Mouse (Mus musculus) embryonic facial prominence, embryonic 14.5 days (tissue): ENCODE measurements around the gene Zc2hc1b. TPM values are rescaled to one million over a fixed set of nuclear protein-coding genes. Genes with fewer than 3 reads are reported as not detected.

Experiments
- ATAC-seq: fragments of 200-750 bp; cut with Nextera tagmentation; 2 replicates; pipeline ENCODE4 v1.8.0; 2017; ENCODE audit warnings: low read depth, moderate number of reproducible peaks, moderate TSS enrichment
- DNase-seq: peaks from one replicate; pipeline ENCODE4 v3.0.0-alpha.2; 2015; ENCODE audit warnings: low spot score
- H3K27ac ChIP-seq: fragments of 300-500 bp; sonication (generic); replicated peaks from 2 replicates; pipeline ENCODE4 v1.5.1; 2014; ENCODE audit warnings: low read depth, mild to moderate bottlenecking, low read length, moderate library complexity
- H3K27me3 ChIP-seq: fragments of 300-500 bp; sonication (generic); replicated peaks from 2 replicates; pipeline ENCODE4 v1.6.1; 2014; ENCODE audit warnings: low read length; ENCODE audit not compliant: control insufficient read depth, insufficient read depth
- H3K36me3 ChIP-seq: fragments of 300-500 bp; sonication (generic); 2 replicates; pipeline ENCODE4 v1.6.1; 2014; ENCODE audit warnings: low read length, mixed read lengths; ENCODE audit not compliant: control insufficient read depth, insufficient read depth
- H3K4me1 ChIP-seq: fragments of 300-500 bp; sonication (generic); 2 replicates; pipeline ENCODE4 v1.6.1; 2014; ENCODE audit warnings: antibody characterized with exemption, low read length; ENCODE audit not compliant: control insufficient read depth, insufficient read depth
- H3K4me2 ChIP-seq: fragments of 300-500 bp; sonication (generic); 2 replicates; pipeline ENCODE4 v1.6.1; 2014; ENCODE audit warnings: low read depth, mild to moderate bottlenecking, low read length, moderate library complexity, mixed read lengths
- H3K4me3 ChIP-seq: fragments of 300-500 bp; sonication (generic); 2 replicates; pipeline ENCODE4 v1.5.1; 2014; ENCODE audit warnings: low read depth, mild to moderate bottlenecking, low read length
- H3K9ac ChIP-seq: fragments of 300-500 bp; sonication (generic); 2 replicates; pipeline ENCODE4 v1.6.1; 2014; ENCODE audit warnings: low read depth, mild to moderate bottlenecking, low read length, moderate library complexity, mixed read lengths
- H3K9me3 ChIP-seq: fragments of 300-500 bp; sonication (generic); 2 replicates; pipeline ENCODE4 v1.6.1; 2016; ENCODE audit warnings: low read length; ENCODE audit not compliant: control insufficient read depth
- WGBS: fragments of 180-500 bp; shearing (Covaris S2); extraction: QIAGEN DNeasy Blood & Tissue Kit; methylation state at CpG from one replicate; pipeline ENCODE4 v1.1.7; 2014; 5-methylcytosine and 5-hydroxymethylcytosine counted together
- polyA plus RNA-seq: library from polyadenylated mRNA; unstranded; fragments of >200 nt; fragmentation: Nextera tagmentation; extraction: Ambion mirVana; gene quantifications from 2 replicates; pipeline ENCODE4 v1.2.1, GENCODE M21; 2014

Gene Zc2hc1b
- not detected in 2 replicates for polyA plus RNA-seq

- Histone ChIP-seq H3K9me3 (no peaks in the 10 kb centered on the region), H3K27me3 (no peaks in the 10 kb centered on the region), H3K9ac (no peak within 1 kb of the TSS), H3K4me3 (no peak within 1 kb of the TSS), H3K36me3 (peaks cover 68% of the 10 kb centered on the region), H3K4me2 (no peak within 1 kb of the TSS), H3K4me1 (no peaks in the 10 kb centered on the region), H3K27ac (peak within 1 kb of the TSS; percentile 61)
- WGBS = 53% methylated on average over 7 of the region's 7 CpGs
- DNase-seq (peak; percentile 84), ATAC-seq (peak; percentile 56; the same call in 1 of the 2 replicates)
Observed at GRCm38 (mm10) chr10:13177973-13178624, at the start of gene Zc2hc1b. TSS of gene Zc2hc1b (minus strand) at chr10:13178023.

GRCm38 (mm10) chr10:13225377-13226063 is 47.7 kb upstream of the Zc2hc1b start:
- Histone ChIP-seq H3K36me3 (peaks cover 28% of the 10 kb centered on the region), H3K27ac (peak overlapping the region; percentile 83), H3K9me3 (no peaks in the 10 kb centered on the region), H3K4me3 (no peak overlapping the region), H3K9ac (no peak overlapping the region), H3K27me3 (no peaks in the 10 kb centered on the region), H3K4me1 (no peaks in the 10 kb centered on the region), H3K4me2 (no peak overlapping the region)
- peak; percentile 50 for ATAC-seq
- 71% methylated on average over 7 of the region's 7 CpGs for whole genome bisulfite sequencing
- peak; percentile 61 for DNase-seq

- H3K36me3 ChIP-seq = peaks cover 12% of the 10 kb centered on the region; the same call in 1 of the 2 replicates
- no peak overlapping the region for H3K9ac ChIP-seq
- H3K27me3 ChIP-seq = no peaks in the 10 kb centered on the region
- no peak for DNase-seq
- 85% methylated on average over 3 of the region's 3 CpGs for WGBS
- no peak overlapping the region for H3K4me2 ChIP-seq
- H3K9me3 ChIP-seq = no peaks in the 10 kb centered on the region
- H3K4me3 ChIP-seq = no peak overlapping the region
- no peak for ATAC-seq
- H3K27ac ChIP-seq = no peak overlapping the region
- H3K4me1 ChIP-seq = no peaks in the 10 kb centered on the region
Observed at GRCm38 (mm10) chr10:13222135-13222534, 44.3 kb upstream of the Zc2hc1b start.

- H3K4me3 ChIP-seq = no peak overlapping the region
- H3K4me1 ChIP-seq = no peaks in the 10 kb centered on the region
- 60% methylated on average over 1 of the region's 1 CpGs for WGBS
- no peak overlapping the region for H3K9ac ChIP-seq
- H3K9me3 ChIP-seq = no peaks in the 10 kb centered on the region
- H3K4me2 ChIP-seq = no peak overlapping the region
- no peaks in the 10 kb centered on the region for H3K27me3 ChIP-seq
- ATAC-seq (no peak), DNase-seq (no peak)
- H3K36me3 ChIP-seq = peaks cover 12% of the 10 kb centered on the region; the same call in 1 of the 2 replicates
- no peak overlapping the region for H3K27ac ChIP-seq
Observed at GRCm38 (mm10) chr10:13220061-13220460, 42.2 kb upstream of the Zc2hc1b start.

GRCm38 (mm10) chr10:13213956-13214355 is 36.1 kb upstream of the Zc2hc1b start:
- WGBS = 70% methylated on average over 12 of the region's 12 CpGs
- DNase-seq = no peak
- Histone ChIP-seq H3K4me3 (no peak overlapping the region), H3K36me3 (no peaks in the 10 kb centered on the region; the same call in 1 of the 2 replicates), H3K4me1 (peaks cover 2% of the 10 kb centered on the region; the same call in 1 of the 2 replicates), H3K4me2 (no peak overlapping the region), H3K9ac (no peak overlapping the region), H3K27ac (peak overlapping the region; percentile 53; the same call in 1 of the 2 replicates), H3K27me3 (no peaks in the 10 kb centered on the region), H3K9me3 (no peaks in the 10 kb centered on the region)
- no peak for ATAC-seq

GRCm38 (mm10) chr10:13212829-13213228 is 35.0 kb upstream of the Zc2hc1b start:
- Histone ChIP-seq H3K27ac (peak overlapping the region; percentile 53), H3K4me3 (no peak overlapping the region), H3K9ac (no peak overlapping the region), H3K4me2 (no peak overlapping the region), H3K9me3 (no peaks in the 10 kb centered on the region), H3K36me3 (no peaks in the 10 kb centered on the region; the same call in 1 of the 2 replicates), H3K4me1 (peaks cover 4% of the 10 kb centered on the region; the same call in 1 of the 2 replicates), H3K27me3 (no peaks in the 10 kb centered on the region)
- ATAC-seq (peak; percentile 62; the same call in 1 of the 2 replicates), DNase-seq (peak; percentile 80)
- 52% methylated on average over 6 of the region's 6 CpGs for WGBS

GRCm38 (mm10) chr10:13212326-13212725 is 34.5 kb upstream of the Zc2hc1b start:
- DNase-seq = no peak
- no peaks in the 10 kb centered on the region for H3K9me3 ChIP-seq
- peak overlapping the region; percentile 53; the same call in 1 of the 2 replicates for H3K27ac ChIP-seq
- H3K4me2 ChIP-seq = no peak overlapping the region
- H3K4me1 ChIP-seq = peaks cover 4% of the 10 kb centered on the region; the same call in 1 of the 2 replicates
- no peak overlapping the region for H3K4me3 ChIP-seq
- ATAC-seq = no peak
- no peaks in the 10 kb centered on the region; the same call in 1 of the 2 replicates for H3K36me3 ChIP-seq
- WGBS = 62% methylated on average over 9 of the region's 9 CpGs
- no peaks in the 10 kb centered on the region for H3K27me3 ChIP-seq
- no peak overlapping the region for H3K9ac ChIP-seq

- Histone ChIP-seq H3K4me2 (no peak overlapping the region), H3K4me3 (no peak overlapping the region), H3K9me3 (no peaks in the 10 kb centered on the region), H3K4me1 (peaks cover 4% of the 10 kb centered on the region; the same call in 1 of the 2 replicates), H3K27ac (peak overlapping the region; percentile 0), H3K36me3 (no peaks in the 10 kb centered on the region; the same call in 1 of the 2 replicates), H3K9ac (no peak overlapping the region), H3K27me3 (no peaks in the 10 kb centered on the region)
- ATAC-seq (no peak), DNase-seq (no peak)
- 62% methylated on average over 8 of the region's 8 CpGs for WGBS
Observed at GRCm38 (mm10) chr10:13209930-13210637, 32.3 kb upstream of the Zc2hc1b start.
